Mouse (Mus musculus) limb, embryonic 11.5 days (tissue): Measurements from ENCODE around the gene Myoz2. TPM values are rescaled to one million over a fixed set of nuclear protein-coding genes. Genes with fewer than 3 reads are reported as not detected.

Experiments used
- ATAC-seq: fragments of 200-750 bp; cut with Nextera tagmentation; 2 replicates; pipeline ENCODE4 v1.8.0; 2017; ENCODE audit warnings: low read depth; ENCODE audit not compliant: insufficient number of reproducible peaks, low FRiP score, low TSS enrichment
- DNase-seq: peaks from one replicate; pipeline ENCODE4 v3.0.0-alpha.2; 2015; ENCODE audit warnings: low spot score
- H3K27ac ChIP-seq: fragments of 300-500 bp; sonication (generic); replicated peaks from 2 replicates; pipeline ENCODE4 v1.5.1; 2014; ENCODE audit warnings: low read depth, mild to moderate bottlenecking, low read length
- H3K27me3 ChIP-seq: fragments of 300-500 bp; sonication (generic); 2 replicates; pipeline ENCODE4 v1.6.1; 2014; ENCODE audit warnings: mild to moderate bottlenecking, low read length, mixed read lengths; ENCODE audit not compliant: control insufficient read depth, insufficient read depth
- H3K36me3 ChIP-seq: fragments of 300-500 bp; sonication (generic); 2 replicates; pipeline ENCODE4 v1.6.1; 2014; ENCODE audit warnings: mild to moderate bottlenecking, low read length, moderate library complexity, mixed read lengths; ENCODE audit not compliant: control insufficient read depth, insufficient read depth
- H3K4me1 ChIP-seq: fragments of 300-500 bp; sonication (generic); 2 replicates; pipeline ENCODE4 v1.6.1; 2014; ENCODE audit warnings: low read length, mixed read lengths; ENCODE audit not compliant: control insufficient read depth, insufficient read depth
- H3K4me2 ChIP-seq: fragments of 300-500 bp; sonication (generic); 2 replicates; pipeline ENCODE4 v1.6.1; 2014; ENCODE audit warnings: low read depth, mild to moderate bottlenecking, moderate library complexity; ENCODE audit not compliant: severe bottlenecking
- H3K4me3 ChIP-seq: fragments of 300-500 bp; sonication (generic); 2 replicates; pipeline ENCODE4 v1.5.1; 2014; ENCODE audit warnings: low read depth, low read length
- H3K9ac ChIP-seq: fragments of 300-500 bp; sonication (generic); 2 replicates; pipeline ENCODE4 v1.6.1; 2014; ENCODE audit warnings: mild to moderate bottlenecking, low read length
- H3K9me3 ChIP-seq: fragments of 300-500 bp; sonication (generic); 2 replicates; pipeline ENCODE4 v1.6.1; 2016; ENCODE audit warnings: low read length; ENCODE audit not compliant: control insufficient read depth
- WGBS: fragments of 180-500 bp; shearing (Covaris S2); extraction: QIAGEN DNeasy Blood & Tissue Kit; methylation state at CpG from one replicate; pipeline ENCODE4 v1.1.7; 2014; 5-methylcytosine and 5-hydroxymethylcytosine counted together
- polyA plus RNA-seq: library from polyadenylated mRNA; unstranded; fragments of >200 nt; fragmentation: Nextera tagmentation; extraction: Ambion mirVana; gene quantifications from 2 replicates; pipeline ENCODE4 v1.2.1, GENCODE M21; 2014

Myoz2 gene
- polyA plus RNA-seq, 1 experiment from 2014 or later, result 1.0 TPM

GRCm38 (mm10) chr3:123025634-123026033, 9.2 kb downstream of the Myoz2 start:
- Histone ChIP-seq H3K9ac (no peak overlapping the region), H3K4me1 (no peaks in the 10 kb centered on the region), H3K36me3 (no peaks in the 10 kb centered on the region), H3K27me3 (no peaks in the 10 kb centered on the region), H3K27ac (no peak overlapping the region), H3K9me3 (no peaks in the 10 kb centered on the region), H3K4me3 (no peak overlapping the region), H3K4me2 (no peak overlapping the region)
- ATAC-seq (no peak), DNase-seq (no peak)
- 77% methylated on average over 3 of the region's 3 CpGs for WGBS

- H3K4me2 ChIP-seq, result no peak overlapping the region
- H3K27me3 ChIP-seq, result no peaks in the 10 kb centered on the region
- DNase-seq (no peak), ATAC-seq (no peak)
- H3K4me1 ChIP-seq, result no peaks in the 10 kb centered on the region
- no peak overlapping the region for H3K27ac ChIP-seq
- 84% methylated on average over 9 of the region's 9 CpGs for WGBS
- no peaks in the 10 kb centered on the region for H3K36me3 ChIP-seq
- no peak overlapping the region for H3K9ac ChIP-seq
- H3K9me3 ChIP-seq, result no peaks in the 10 kb centered on the region
- H3K4me3 ChIP-seq, result no peak overlapping the region
Observed at GRCm38 (mm10) chr3:123024496-123025234, 10.2 kb downstream of the Myoz2 start.

- no peak overlapping the region for H3K9ac ChIP-seq
- ATAC-seq (no peak), DNase-seq (no peak)
- no peak overlapping the region for H3K4me3 ChIP-seq
- no peaks in the 10 kb centered on the region for H3K27me3 ChIP-seq
- WGBS, result 89% methylated on average over 2 of the region's 2 CpGs
- H3K4me2 ChIP-seq, result no peak overlapping the region
- H3K9me3 ChIP-seq, result no peaks in the 10 kb centered on the region
- no peaks in the 10 kb centered on the region for H3K4me1 ChIP-seq
- H3K27ac ChIP-seq, result no peak overlapping the region
- H3K36me3 ChIP-seq, result no peaks in the 10 kb centered on the region
Observed at GRCm38 (mm10) chr3:123018792-123019191, 16.0 kb downstream of the Myoz2 start.

- no peaks in the 10 kb centered on the region for H3K4me1 ChIP-seq
- 92% methylated on average over 14 of the region's 14 CpGs for WGBS
- no peaks in the 10 kb centered on the region for H3K9me3 ChIP-seq
- ATAC-seq, result no peak
- H3K4me3 ChIP-seq, result no peak overlapping the region
- H3K4me2 ChIP-seq, result no peak overlapping the region
- H3K9ac ChIP-seq, result no peak overlapping the region
- H3K27ac ChIP-seq, result no peak overlapping the region
- no peaks in the 10 kb centered on the region for H3K27me3 ChIP-seq
- H3K36me3 ChIP-seq, result no peaks in the 10 kb centered on the region
- DNase-seq, result no peak
Observed at GRCm38 (mm10) chr3:123013476-123013875, 21.3 kb downstream of the Myoz2 start.

GRCm38 (mm10) chr3:123009417-123009816, 25.4 kb downstream of the Myoz2 start:
- Histone ChIP-seq H3K4me2 (no peak overlapping the region), H3K4me3 (no peak overlapping the region), H3K9me3 (no peaks in the 10 kb centered on the region), H3K27ac (no peak overlapping the region), H3K4me1 (no peaks in the 10 kb centered on the region), H3K36me3 (no peaks in the 10 kb centered on the region), H3K27me3 (no peaks in the 10 kb centered on the region), H3K9ac (no peak overlapping the region)
- ATAC-seq (no peak), DNase-seq (no peak)
- 71% methylated on average over 6 of the region's 6 CpGs for WGBS

- no peak for ATAC-seq
- 88% methylated on average over 10 of the region's 10 CpGs for WGBS
- Histone ChIP-seq H3K27me3 (no peaks in the 10 kb centered on the region), H3K4me3 (no peak overlapping the region), H3K36me3 (no peaks in the 10 kb centered on the region), H3K4me2 (no peak overlapping the region), H3K9me3 (no peaks in the 10 kb centered on the region), H3K9ac (no peak overlapping the region), H3K4me1 (no peaks in the 10 kb centered on the region), H3K27ac (no peak overlapping the region)
- DNase-seq, result no peak
Observed at GRCm38 (mm10) chr3:123007386-123007785, 27.4 kb downstream of the Myoz2 start.

- H3K4me3 ChIP-seq, result no peak overlapping the region
- H3K27me3 ChIP-seq, result no peaks in the 10 kb centered on the region
- H3K4me2 ChIP-seq, result no peak overlapping the region
- no peaks in the 10 kb centered on the region for H3K36me3 ChIP-seq
- no peaks in the 10 kb centered on the region for H3K9me3 ChIP-seq
- no peak overlapping the region for H3K9ac ChIP-seq
- H3K4me1 ChIP-seq, result no peaks in the 10 kb centered on the region
- ATAC-seq (no peak), DNase-seq (no peak)
- WGBS, result 81% methylated on average over 3 of the region's 3 CpGs
- H3K27ac ChIP-seq, result no peak overlapping the region
Observed at GRCm38 (mm10) chr3:123001053-123001452, 33.8 kb downstream of the Myoz2 start.

GRCm38 (mm10) chr3:122998511-122998910, 36.3 kb downstream of the Myoz2 start:
- Histone ChIP-seq H3K4me1 (no peaks in the 10 kb centered on the region), H3K36me3 (no peaks in the 10 kb centered on the region), H3K9ac (no peak overlapping the region), H3K4me2 (no peak overlapping the region), H3K9me3 (no peaks in the 10 kb centered on the region), H3K4me3 (no peak overlapping the region), H3K27ac (no peak overlapping the region), H3K27me3 (no peaks in the 10 kb centered on the region)
- DNase-seq, result no peak
- WGBS, result 84% methylated on average over 8 of the region's 8 CpGs
- no peak for ATAC-seq

- ATAC-seq (no peak), DNase-seq (no peak)
- H3K4me1 ChIP-seq, result no peaks in the 10 kb centered on the region
- WGBS, result 25% methylated on average over 1 of the region's 1 CpGs
- no peaks in the 10 kb centered on the region for H3K36me3 ChIP-seq
- H3K9ac ChIP-seq, result no peak overlapping the region
- H3K4me2 ChIP-seq, result no peak overlapping the region
- no peaks in the 10 kb centered on the region for H3K27me3 ChIP-seq
- H3K27ac ChIP-seq, result no peak overlapping the region
- H3K9me3 ChIP-seq, result no peaks in the 10 kb centered on the region
- H3K4me3 ChIP-seq, result no peak overlapping the region
Observed at GRCm38 (mm10) chr3:122996968-122997367, 37.8 kb downstream of the Myoz2 start.
